8 mouse cellular contexts compared by ENCODE assay signal in genomic region chr19:23133427-23134094, GRCm38 (mm10). TPM values are rescaled to one million over a fixed set of nuclear protein-coding genes. Genes with fewer than 3 reads are reported as not detected.
DNase-seq lines count a peak whose midpoint lies in the region; ATAC-seq and TF ChIP-seq lines count a peak whose summit lies in the region.

No protein-coding gene starts in this region.

- TF ChIP-seq CTCF in cerebellum, adult 2 months (IDR thresholded peaks at IDR 0.05; ENCODE audit: borderline replicate concordance, insufficient read depth, low read depth, low read length): no peak

- peak overlapping the region; percentile 92 for H3K4me2 ChIP-seq in hindbrain, embryonic 15.5 days
- peak overlapping the region; percentile 85 for H3K4me2 ChIP-seq in midbrain, embryonic 11.5 days

- peak in 1 of 2 experiments; percentile 94 for DNase-seq in cerebellum, adult 2 months
- DNase-seq in cerebellum, adult 9-11 months: no peak
- peak; percentile 54 to 68 for DNase-seq in right cerebral cortex, postnatal 10 days (ENCODE audit: low spot score in 2 of 2)
- DNase-seq in right cerebral cortex, postnatal 25 days: no peak
- DNase-seq in midbrain, embryonic 11.5 days (ENCODE audit: low spot score, missing footprints): no peak
- DNase-seq in retina, postnatal 1 day: no peak
- DNase-seq in urinary bladder, adult 18-20 months (ENCODE audit: low spot score in 2 of 2): no peak

- H3K4me1 ChIP-seq in cerebellum, adult 2 months (ENCODE audit: control insufficient read depth, insufficient read depth, low read length): peaks cover 23% of the 10 kb centered on the region
- peaks cover 34% of the 10 kb centered on the region for H3K4me1 ChIP-seq in hindbrain, embryonic 15.5 days (replicated peaks)
- H3K4me1 ChIP-seq in midbrain, embryonic 11.5 days (ENCODE audit: control insufficient read depth, insufficient read depth, low read length): peaks cover 21% of the 10 kb centered on the region

- TF ChIP-seq POLR2A in cerebellum, adult 2 months (IDR thresholded peaks at IDR 0.05; ENCODE audit: borderline replicate concordance, insufficient read depth, low read length): no peak

- H3K27ac ChIP-seq in cerebellum, adult 2 months (ENCODE audit: insufficient read depth, low read length): peak overlapping the region; percentile 98
- H3K27ac ChIP-seq in hindbrain, embryonic 15.5 days (replicated peaks): no peak overlapping the region
- no peak overlapping the region for H3K27ac ChIP-seq in midbrain, embryonic 11.5 days (ENCODE audit: low read depth, low read length)

- H3K4me3 ChIP-seq in cerebellum, adult 2 months (replicated peaks; ENCODE audit: insufficient read depth, low read depth, low read length): peak overlapping the region; percentile 54
- H3K4me3 ChIP-seq in hindbrain, embryonic 15.5 days: peak overlapping the region; percentile 43
- no peak overlapping the region; the same call in 1 of the 2 replicates for H3K4me3 ChIP-seq in midbrain, embryonic 11.5 days (ENCODE audit: low read depth, low read length)

- ATAC-seq in hindbrain, embryonic 15.5 days (ENCODE audit: low FRiP score, low read depth): no peak; the same call in 1 of the 2 replicates
- ATAC-seq in midbrain, embryonic 11.5 days (ENCODE audit: low FRiP score): no peak

- H3K36me3 ChIP-seq in hindbrain, embryonic 15.5 days: no peaks in the 10 kb centered on the region
- H3K36me3 ChIP-seq in midbrain, embryonic 11.5 days (ENCODE audit: control insufficient read depth, insufficient read depth, low read length): no peaks in the 10 kb centered on the region

- no peak overlapping the region for H3K9ac ChIP-seq in hindbrain, embryonic 15.5 days
- H3K9ac ChIP-seq in midbrain, embryonic 11.5 days (ENCODE audit: low read length): no peak overlapping the region

- no peaks in the 10 kb centered on the region for H3K9me3 ChIP-seq in hindbrain, embryonic 15.5 days
- no peaks in the 10 kb centered on the region for H3K9me3 ChIP-seq in midbrain, embryonic 11.5 days (ENCODE audit: control insufficient read depth, low read length)

- 7% methylated on average over 9 of the region's 9 CpGs for WGBS in cerebellum, adult 2 months
- WGBS in hindbrain, embryonic 15.5 days: 10% methylated on average over 9 of the region's 9 CpGs
- WGBS in midbrain, embryonic 11.5 days: 4% methylated on average over 9 of the region's 9 CpGs

- H3K27me3 ChIP-seq in cerebellum, adult 2 months (ENCODE audit: control insufficient read depth, insufficient read depth, low read length): no peaks in the 10 kb centered on the region
- peaks cover 54% of the 10 kb centered on the region for H3K27me3 ChIP-seq in hindbrain, embryonic 15.5 days
- peaks cover 29% of the 10 kb centered on the region for H3K27me3 ChIP-seq in midbrain, embryonic 11.5 days (ENCODE audit: control insufficient read depth, insufficient read depth, low read length)

RNA-seq across cellular contexts. Expression of gene Klf9, which starts 7.5 kb away (rescaled TPM):
- 93.5 and 97.3 TPM in 2 replicates for polyA plus RNA-seq in cerebellum, adult 2 months (2012; rRNA removed)
- 4.5 and 5.0 TPM in 2 replicates for polyA plus RNA-seq in hindbrain, embryonic 15.5 days (2015; fragmentation: Nextera tagmentation; extraction: Ambion mirVana)
- polyA plus RNA-seq in midbrain, embryonic 11.5 days (2014; fragmentation: Nextera tagmentation; extraction: Ambion mirVana): 0.69 and 0.96 TPM in 2 replicates

Comparison
In these comparisons a context has a peak if more than half of its experiments do, and no peak if none do; other contexts are left out.
1. DNase-seq: peak in right cerebral cortex, postnatal 10 days (2 of 2); none in cerebellum, adult 9-11 months (single experiment), right cerebral cortex, postnatal 25 days (single experiment), midbrain, embryonic 11.5 days (single experiment), retina, postnatal 1 day (single experiment) and urinary bladder, adult 18-20 months (0 of 2).
2. RNA of gene Klf9, which starts 7.5 kb away (polyA plus RNA-seq): 93.5 to 97.3 TPM in cerebellum, adult 2 months; 4.5 to 5.0 TPM in hindbrain, embryonic 15.5 days and 0.69 to 0.96 TPM in midbrain, embryonic 11.5 days; every median in the first group is over 10 times any median in the second.